Mouse (Mus musculus): ENCODE data around the gene Prss35.

DNA sequence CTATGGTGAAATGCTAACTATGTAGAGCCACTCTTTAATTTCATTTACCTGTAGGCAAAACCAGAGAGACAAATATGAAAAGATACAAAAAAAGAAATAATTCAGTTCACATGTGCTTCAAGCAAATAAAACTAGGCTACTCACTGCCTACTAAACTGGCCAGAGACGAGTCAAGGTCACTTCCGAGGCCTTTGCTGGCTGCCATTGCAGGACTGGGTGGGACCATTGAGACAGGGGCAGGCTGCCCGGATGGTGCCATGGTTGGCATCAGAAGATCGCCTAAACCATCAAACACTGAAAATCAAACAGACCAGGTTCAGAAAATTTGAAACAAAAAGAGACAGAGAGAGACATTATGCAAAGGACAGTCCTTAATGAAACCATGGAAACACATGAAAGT lies 38.0 kb downstream of the Prss35 start:
- no peak for TF ChIP-seq POLR2A (IDR thresholded peaks at IDR 0.05; ENCODE audit: control insufficient read depth, low read depth, low read length)
- no peak for TF ChIP-seq CTCF (IDR thresholded peaks at IDR 0.05; ENCODE audit: control insufficient read depth, insufficient read depth, insufficient replicate concordance, low read depth, low read length)

All from testis, adult 2 months (tissue).